Mouse (Mus musculus) right cerebral cortex, postnatal 4 days (tissue): ENCODE data around the gene Hsd3b7.
A peak's percentile ranks its signal among the peaks of the same experiment; 100 is the strongest.

Experiments used
- DNase-seq: peaks from one replicate; pipeline ENCODE4 v3.0.0-alpha.2; 2022

Hsd3b7 gene

GRCm38 (mm10) chr7:127776426-127776825, 24.0 kb upstream of the Hsd3b7 start, which contains the start of gene Setd1a:
Setd1a (plus strand) TSS chr7:127776670.
- DNase-seq = peak; percentile 91

GRCm38 (mm10) chr7:127776878-127777473, 23.4 kb upstream of the Hsd3b7 start:
- peak; percentile 95 for DNase-seq

- no peak for DNase-seq
Observed at GRCm38 (mm10) chr7:127777474-127778266, 22.7 kb upstream of the Hsd3b7 start.

- no peak for DNase-seq
Observed at GRCm38 (mm10) chr7:127778350-127778749, 22.1 kb upstream of the Hsd3b7 start.

GRCm38 (mm10) chr7:127785308-127785707, 15.1 kb upstream of the Hsd3b7 start, which contains the start of gene Gm49388:
Gm49388 (plus strand) TSS chr7:127785608.
- no peak for DNase-seq

- no peak for DNase-seq
Observed at GRCm38 (mm10) chr7:127797076-127797845, 3.1 kb upstream of the Hsd3b7 start.

GRCm38 (mm10) chr7:127798591-127798990, 1.8 kb upstream of the Hsd3b7 start:
- DNase-seq = no peak

- no peak for DNase-seq
Observed at GRCm38 (mm10) chr7:127799211-127799610, 1.2 kb upstream of the Hsd3b7 start.

GRCm38 (mm10) chr7:127799738-127800137, 666 bp upstream of the Hsd3b7 start:
- DNase-seq = no peak

- no peak for DNase-seq
Observed at GRCm38 (mm10) chr7:127801010-127801621, 712 bp downstream of the Hsd3b7 start.

- no peak for DNase-seq
Observed at GRCm38 (mm10) chr7:127802313-127802712, 1.9 kb downstream of the Hsd3b7 start.

- no peak for DNase-seq
Observed at GRCm38 (mm10) chr7:127808821-127809220, 8.4 kb downstream of the Hsd3b7 start.

- DNase-seq = no peak
Observed at GRCm38 (mm10) chr7:127809846-127810245, 9.4 kb downstream of the Hsd3b7 start.

- DNase-seq = no peak
Observed at GRCm38 (mm10) chr7:127810650-127811049, 10.2 kb downstream of the Hsd3b7 start.

GRCm38 (mm10) chr7:127811240-127811639, 10.8 kb downstream of the Hsd3b7 start:
- DNase-seq = no peak

GRCm38 (mm10) chr7:127812292-127812691, 11.9 kb downstream of the Hsd3b7 start:
- no peak for DNase-seq

- DNase-seq = no peak
Observed at GRCm38 (mm10) chr7:127813821-127814220, 13.4 kb downstream of the Hsd3b7 start.

- DNase-seq = peak; percentile 66
Observed at GRCm38 (mm10) chr7:127814241-127814921, 14.0 kb downstream of the Hsd3b7 start.

- no peak for DNase-seq
Observed at GRCm38 (mm10) chr7:127815116-127815665, 14.8 kb downstream of the Hsd3b7 start.

GRCm38 (mm10) chr7:127815954-127816821, 15.8 kb downstream of the Hsd3b7 start:
- DNase-seq = no peak

- no peak for DNase-seq
Observed at GRCm38 (mm10) chr7:127817053-127817452, 16.6 kb downstream of the Hsd3b7 start.
